Mouse (Mus musculus): ENCODE results near the gene Wdr93. TPM values are rescaled to one million over a fixed set of nuclear protein-coding genes. Genes with fewer than 3 reads are reported as not detected.

Wdr93 gene
- polyA plus RNA-seq, 1 experiment from 2014 or later: 1.3 TPM

Other genes with a start within 250 kb of the Wdr93 start
- gene Rhcg, start 125.5 kb upstream of the Wdr93 start, polyA plus RNA-seq (2014; fragmentation: Nextera tagmentation; extraction: Ambion mirVana): 0.39 and 0.65 TPM in 2 replicates
- gene Ticrr, start 83.0 kb upstream of the Wdr93 start, polyA plus RNA-seq (2014; fragmentation: Nextera tagmentation; extraction: Ambion mirVana): 7.4 and 7.7 TPM in 2 replicates
- 5.3 and 6.2 TPM in 2 replicates for gene Kif7, start 27.4 kb upstream of the Wdr93 start, polyA plus RNA-seq (2014; fragmentation: Nextera tagmentation; extraction: Ambion mirVana)
- 0.50 and 1.7 TPM in 2 replicates for gene Plin1, start 10.3 kb upstream of the Wdr93 start, polyA plus RNA-seq (2014; fragmentation: Nextera tagmentation; extraction: Ambion mirVana)
- 9.2 and 9.4 TPM in 2 replicates for gene Pex11a, start within 50 bp of the Wdr93 start, polyA plus RNA-seq (2014; fragmentation: Nextera tagmentation; extraction: Ambion mirVana)
- gene Mesp1, start 50.6 kb downstream of the Wdr93 start, polyA plus RNA-seq (2014; fragmentation: Nextera tagmentation; extraction: Ambion mirVana): 0.21 and 0.35 TPM in 2 replicates
- 0.72 and 0.98 TPM in 2 replicates for gene Mesp2, start 67.6 kb downstream of the Wdr93 start, polyA plus RNA-seq (2014; fragmentation: Nextera tagmentation; extraction: Ambion mirVana)
- gene Anpep, start 117.9 kb downstream of the Wdr93 start, polyA plus RNA-seq (2014; fragmentation: Nextera tagmentation; extraction: Ambion mirVana): 20.8 and 30.5 TPM in 2 replicates
- gene Ap3s2, start 177.5 kb downstream of the Wdr93 start, polyA plus RNA-seq (2014; fragmentation: Nextera tagmentation; extraction: Ambion mirVana): 30.0 and 31.9 TPM in 2 replicates
- gene Arpin, start 192.2 kb downstream of the Wdr93 start, polyA plus RNA-seq (2014; fragmentation: Nextera tagmentation; extraction: Ambion mirVana): 22.1 and 23.6 TPM in 2 replicates

Measured in embryonic facial prominence, embryonic 14.5 days (tissue).